Mouse (Mus musculus) forebrain, postnatal 0 days (tissue): ENCODE measurements around the gene Bnipl. TPM values are rescaled to one million over a fixed set of nuclear protein-coding genes. Genes with fewer than 3 reads are reported as not detected.
A peak's percentile ranks its signal among the peaks of the same experiment; 100 is the strongest.

ENCODE experiments used
- ATAC-seq: fragments of 200-750 bp; cut with Nextera tagmentation; 2 replicates; pipeline ENCODE4 v1.8.0; 2017; ENCODE audit warnings: mild to moderate bottlenecking, moderate library complexity
- DNase-seq: peaks from one replicate; pipeline ENCODE4 v3.0.0-alpha.2; 2015
- H3K27ac ChIP-seq: fragments of 300-500 bp; sonication (generic); 2 replicates; pipeline ENCODE4 v1.5.1; 2014; ENCODE audit warnings: low read depth, mild to moderate bottlenecking, antibody characterized with exemption, low read length, moderate library complexity, mixed read lengths
- H3K27me3 ChIP-seq: fragments of 300-500 bp; sonication (generic); 2 replicates; pipeline ENCODE4 v1.6.1; 2014; ENCODE audit warnings: mild to moderate bottlenecking, low read length, mixed read lengths; ENCODE audit not compliant: insufficient read depth
- H3K36me3 ChIP-seq: fragments of 300-500 bp; sonication (generic); 2 replicates; pipeline ENCODE4 v1.6.1; 2014; ENCODE audit warnings: mild to moderate bottlenecking, moderate library complexity; ENCODE audit not compliant: insufficient read depth
- H3K4me1 ChIP-seq: fragments of 300-500 bp; sonication (generic); 2 replicates; pipeline ENCODE4 v1.6.1; 2014; ENCODE audit warnings: antibody characterized with exemption; ENCODE audit not compliant: insufficient read depth
- H3K4me2 ChIP-seq: fragments of 300-500 bp; sonication (generic); 2 replicates; pipeline ENCODE4 v1.6.1; 2014; ENCODE audit warnings: low read depth, mild to moderate bottlenecking, moderate library complexity
- H3K4me3 ChIP-seq: fragments of 300-500 bp; sonication (generic); 2 replicates; pipeline ENCODE4 v1.5.1; 2014; ENCODE audit warnings: low read depth, low read length, mixed read lengths
- H3K9ac ChIP-seq: fragments of 300-500 bp; sonication (generic); 2 replicates; pipeline ENCODE4 v1.6.1; 2014; ENCODE audit warnings: mild to moderate bottlenecking
- H3K9me3 ChIP-seq: fragments of 300-500 bp; sonication (generic); 2 replicates; pipeline ENCODE4 v1.6.1; 2016; ENCODE audit warnings: low read length
- CTCF ChIP-seq: sonication (generic); IDR thresholded peaks from 2 replicates; pipeline ENCODE4 v1.5.1; 2016; ENCODE audit warnings: antibody characterized with exemption, control low read depth, low read depth
- WGBS: fragments of 180-500 bp; shearing (Covaris S2); extraction: QIAGEN DNeasy Blood & Tissue Kit; methylation state at CpG from one replicate; pipeline ENCODE4 v1.1.7; 2014; 5-methylcytosine and 5-hydroxymethylcytosine counted together
- polyA plus RNA-seq: library from polyadenylated mRNA; unstranded; fragments of >200 nt; fragmentation: Nextera tagmentation; extraction: Ambion mirVana; gene quantifications from 2 replicates; pipeline ENCODE4 v1.2.1, GENCODE M21; 2015
- total RNA-seq: library from RNA; depleted of rRNA; stranded (reverse); fragments of >200 nt; gene quantifications from 2 replicates; pipeline ENCODE4 v1.2.3, GENCODE M21; 2014; rRNA removed

The Bnipl gene
- total RNA-seq: 0.23 and 0.33 TPM in 2 replicates
- polyA plus RNA-seq: not detected in 2 replicates

GRCm38 (mm10) chr3:95250783-95251424 is at the start of gene Bnipl:
TSS of gene Bnipl (minus strand) at chr3:95251193.
- Histone ChIP-seq H3K9me3 (no peaks in the 10 kb centered on the region), H3K27ac (no peak within 1 kb of the TSS), H3K9ac (no peak within 1 kb of the TSS), H3K4me2 (no peak within 1 kb of the TSS), H3K27me3 (no peaks in the 10 kb centered on the region), H3K4me3 (no peak within 1 kb of the TSS), H3K4me1 (no peaks in the 10 kb centered on the region), H3K36me3 (peaks cover 29% of the 10 kb centered on the region)
- no peak for TF ChIP-seq CTCF
- DNase-seq: no peak
- ATAC-seq: no peak
- 58% methylated on average over 7 of the region's 7 CpGs for WGBS

GRCm38 (mm10) chr3:95298018-95298417 is 47.0 kb upstream of the Bnipl start:
- Histone ChIP-seq H3K27ac (no peak overlapping the region), H3K4me2 (no peak overlapping the region), H3K36me3 (peaks cover 31% of the 10 kb centered on the region), H3K9ac (no peak overlapping the region), H3K27me3 (no peaks in the 10 kb centered on the region), H3K4me3 (no peak overlapping the region), H3K4me1 (no peaks in the 10 kb centered on the region), H3K9me3 (no peaks in the 10 kb centered on the region)
- ATAC-seq (no peak), DNase-seq (no peak)
- 94% methylated on average over 7 of the region's 7 CpGs for WGBS
- TF ChIP-seq CTCF: no peak

- 8% methylated on average over 5 of the region's 5 CpGs for WGBS
- Histone ChIP-seq H3K9me3 (no peaks in the 10 kb centered on the region), H3K4me3 (no peak overlapping the region), H3K27me3 (no peaks in the 10 kb centered on the region), H3K27ac (no peak overlapping the region), H3K36me3 (peaks cover 39% of the 10 kb centered on the region), H3K9ac (no peak overlapping the region), H3K4me2 (no peak overlapping the region), H3K4me1 (no peaks in the 10 kb centered on the region)
- peak; percentile 62 for TF ChIP-seq CTCF
- DNase-seq: peak; percentile 66
- peak; percentile 81 for ATAC-seq
Measured at GRCm38 (mm10) chr3:95296103-95296469, 45.1 kb upstream of the Bnipl start.

- ATAC-seq: 0 out of 2 replicates have a peak, but pooled peaks have one; percentile 8
Measured at GRCm38 (mm10) chr3:95295321-95296102, 44.5 kb upstream of the Bnipl start.

GRCm38 (mm10) chr3:95294718-95295117 is 43.7 kb upstream of the Bnipl start:
- TF ChIP-seq CTCF: no peak
- DNase-seq (no peak), ATAC-seq (no peak)
- Histone ChIP-seq H3K27me3 (no peaks in the 10 kb centered on the region), H3K4me2 (no peak overlapping the region), H3K9ac (no peak overlapping the region), H3K9me3 (no peaks in the 10 kb centered on the region), H3K27ac (no peak overlapping the region), H3K4me1 (no peaks in the 10 kb centered on the region), H3K36me3 (peaks cover 43% of the 10 kb centered on the region), H3K4me3 (no peak overlapping the region)
- WGBS: 89% methylated on average over 5 of the region's 5 CpGs

More at GRCm38 (mm10) chr3:95295321-95296102, 44.5 kb upstream of the Bnipl start:
- Histone ChIP-seq H3K27ac (no peak overlapping the region), H3K36me3 (peaks cover 43% of the 10 kb centered on the region), H3K4me1 (no peaks in the 10 kb centered on the region), H3K4me3 (no peak overlapping the region), H3K9ac (no peak overlapping the region), H3K4me2 (no peak overlapping the region), H3K27me3 (no peaks in the 10 kb centered on the region), H3K9me3 (no peaks in the 10 kb centered on the region)
- no peak for DNase-seq
- no peak for TF ChIP-seq CTCF
- WGBS: 83% methylated on average over 11 of the region's 11 CpGs

GRCm38 (mm10) chr3:95294316-95294715 is 43.3 kb upstream of the Bnipl start:
- 95% methylated on average over 7 of the region's 7 CpGs for WGBS
- no peak overlapping the region for H3K4me3 ChIP-seq
- H3K36me3 ChIP-seq: peaks cover 43% of the 10 kb centered on the region
- H3K9ac ChIP-seq: no peak overlapping the region
- no peaks in the 10 kb centered on the region for H3K4me1 ChIP-seq
- H3K4me2 ChIP-seq: no peak overlapping the region
- DNase-seq (no peak), ATAC-seq (no peak)
- no peak for TF ChIP-seq CTCF
- no peaks in the 10 kb centered on the region for H3K27me3 ChIP-seq
- H3K27ac ChIP-seq: no peak overlapping the region
- no peaks in the 10 kb centered on the region for H3K9me3 ChIP-seq

- DNase-seq: no peak
- no peaks in the 10 kb centered on the region for H3K27me3 ChIP-seq
- no peak for TF ChIP-seq CTCF
- no peaks in the 10 kb centered on the region for H3K4me1 ChIP-seq
- 89% methylated on average over 11 of the region's 11 CpGs for WGBS
- no peaks in the 10 kb centered on the region for H3K9me3 ChIP-seq
- no peak for ATAC-seq
- no peak overlapping the region for H3K27ac ChIP-seq
- H3K9ac ChIP-seq: no peak overlapping the region
- H3K36me3 ChIP-seq: peaks cover 46% of the 10 kb centered on the region
- no peak overlapping the region for H3K4me2 ChIP-seq
- H3K4me3 ChIP-seq: no peak overlapping the region
Measured at GRCm38 (mm10) chr3:95293537-95293936, 42.5 kb upstream of the Bnipl start.
